Mouse (Mus musculus) activated CD4-positive, CD25-positive, alpha-beta regulatory T cell, adult 9 weeks (primary cell): ENCODE data around the gene Gria1. TPM values are rescaled to one million over a fixed set of nuclear protein-coding genes. Genes with fewer than 3 reads are reported as not detected.

Source experiments
- polyA plus RNA-seq: library from polyadenylated mRNA; unstranded; fragments of 100-300 nt; shearing (Covaris generic); gene quantifications from one replicate; pipeline ENCODE4 v1.2.1, GENCODE M21; 2017

Gene Gria1
- not detected for polyA plus RNA-seq

DNA sequence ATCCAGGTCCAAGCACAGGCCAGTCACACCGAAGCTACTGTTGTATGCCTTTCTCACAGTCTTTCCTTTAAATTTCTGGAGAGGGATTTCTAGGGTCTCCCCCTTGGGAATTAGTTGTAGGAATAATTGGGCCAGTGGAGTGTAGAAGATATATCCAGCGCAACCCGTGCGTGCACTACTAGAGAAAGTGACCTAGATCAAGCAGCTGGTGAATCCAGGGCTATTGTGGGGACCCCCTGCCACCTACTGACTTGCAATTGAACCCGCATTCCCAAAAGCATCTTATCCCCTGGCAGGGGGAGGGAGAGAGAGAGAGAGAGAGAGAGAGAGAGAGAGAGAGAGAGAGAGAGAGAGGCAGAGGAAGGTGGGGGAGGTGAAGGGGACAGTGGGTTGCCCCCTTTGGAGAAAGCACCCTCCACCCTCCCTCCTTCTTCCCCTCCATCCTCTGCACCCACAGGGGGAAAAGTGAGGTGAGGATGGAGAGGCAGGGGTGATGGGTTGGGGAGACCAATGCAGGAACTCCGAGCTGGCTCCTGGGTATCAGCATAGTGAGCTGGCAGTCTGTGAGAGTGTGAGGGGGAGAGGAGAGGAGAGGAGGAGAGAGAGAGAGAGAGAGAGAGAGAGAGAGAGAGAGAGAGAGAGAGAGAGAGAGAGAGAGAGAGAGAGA lies at the start of gene Gria1:
Gria1 (plus strand) TSS at position 364 of the 667 bp plus-strand sequence.

